Mouse (Mus musculus) heart, postnatal 0 days (tissue): Measurements from ENCODE around the gene Rerg.

ENCODE experiments used
- CTCF ChIP-seq: IDR thresholded peaks from 2 replicates; pipeline ENCODE4 v1.5.1; 2016; ENCODE audit warnings: antibody characterized with exemption, control low read depth, low read depth
- EP300 ChIP-seq: IDR thresholded peaks from 2 replicates; pipeline ENCODE4 v1.6.1; 2016; ENCODE audit warnings: antibody characterized with exemption, low read depth

DNA sequence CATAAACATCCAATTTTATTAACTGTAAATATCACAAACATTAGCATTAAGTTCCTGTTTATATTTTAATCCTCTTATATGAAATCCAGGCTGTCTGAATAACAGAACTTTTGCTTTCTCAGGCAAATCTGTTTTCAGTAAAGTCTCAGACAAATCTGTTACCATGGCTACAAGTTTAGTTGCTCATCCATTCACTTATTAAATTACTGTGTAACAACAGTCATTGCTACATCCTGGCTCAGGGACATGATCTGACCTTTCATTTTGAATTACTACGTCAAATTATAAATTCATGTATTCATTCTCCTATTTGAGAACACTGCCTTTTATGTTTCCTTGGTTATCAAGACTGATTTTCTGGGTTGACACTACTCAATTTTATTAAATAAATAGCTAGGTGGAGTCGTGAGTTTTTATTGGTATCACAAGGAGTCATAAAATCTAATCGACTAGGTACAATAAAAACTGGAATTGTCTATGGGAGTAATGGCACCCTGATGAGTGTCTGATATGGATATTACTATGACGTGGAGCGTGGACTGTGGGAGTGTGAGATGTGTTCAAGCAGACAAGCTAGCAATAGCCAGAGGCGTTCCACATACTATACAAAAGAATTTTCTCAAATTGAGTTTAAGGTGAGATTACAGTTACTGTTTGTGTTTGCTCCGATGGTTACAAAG, 140.2 kb downstream of the Rerg start:
- TF ChIP-seq CTCF, result no peak
- TF ChIP-seq EP300, result no peak
